Mouse (Mus musculus) left cerebral cortex, postnatal 36 days (tissue): ENCODE data around the gene Pakap. TPM values are rescaled to one million over a fixed set of nuclear protein-coding genes. Genes with fewer than 3 reads are reported as not detected.

Experiments
- total RNA-seq, 2 experiments: library from RNA; stranded (reverse); gene quantifications; 2 replicates each; pipeline ENCODE4 v1.2.3; 2021

Gene Pakap
- total RNA-seq, 2 experiments from 2014 or later: 15.8 to 21.2 TPM

Other genes with a start within 250 kb of the Pakap start
- gene Palm2, start 133.9 kb upstream of the Pakap start, total RNA-seq: 10 to 100 TPM; 59.0 to 68.7 TPM
- 10 to 100 TPM; 39.4 to 43.5 TPM for gene Akap2, start 149.5 kb downstream of the Pakap start, total RNA-seq